Mouse (Mus musculus) regulatory T cell (primary cell): ENCODE data around the gene Ext2.

Experiments used
- in situ Hi-C: fragments of 300-600 bp; cut with MboI, MseI; formaldehyde crosslinking; loops from one replicate; pipeline ENCODE4 v1.15.1; 2025; ENCODE audit warnings: high pct_unique_total_duplicates

Ext2 gene

DNA sequence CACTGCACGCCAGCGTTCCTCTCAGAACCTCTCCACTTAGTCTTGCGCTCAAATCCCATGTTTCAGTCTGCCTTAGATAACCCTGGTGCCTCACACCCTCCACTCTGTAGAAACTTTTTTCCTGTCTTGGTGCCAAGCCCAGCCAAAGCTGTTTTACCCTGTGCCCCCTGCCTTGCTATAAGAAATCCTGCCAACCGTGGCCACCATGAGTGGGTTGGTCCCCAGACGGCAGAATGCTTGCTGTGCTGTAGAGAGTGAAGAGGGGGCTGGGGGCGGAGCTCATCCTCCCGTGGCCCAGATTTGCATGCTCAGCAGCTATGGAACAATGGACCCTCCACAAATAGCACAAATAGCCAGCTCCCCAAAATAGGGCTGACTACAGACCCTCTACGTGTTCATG lies 138.7 kb downstream of the Ext2 start:
- in situ Hi-C loops = no loop called here

DNA sequence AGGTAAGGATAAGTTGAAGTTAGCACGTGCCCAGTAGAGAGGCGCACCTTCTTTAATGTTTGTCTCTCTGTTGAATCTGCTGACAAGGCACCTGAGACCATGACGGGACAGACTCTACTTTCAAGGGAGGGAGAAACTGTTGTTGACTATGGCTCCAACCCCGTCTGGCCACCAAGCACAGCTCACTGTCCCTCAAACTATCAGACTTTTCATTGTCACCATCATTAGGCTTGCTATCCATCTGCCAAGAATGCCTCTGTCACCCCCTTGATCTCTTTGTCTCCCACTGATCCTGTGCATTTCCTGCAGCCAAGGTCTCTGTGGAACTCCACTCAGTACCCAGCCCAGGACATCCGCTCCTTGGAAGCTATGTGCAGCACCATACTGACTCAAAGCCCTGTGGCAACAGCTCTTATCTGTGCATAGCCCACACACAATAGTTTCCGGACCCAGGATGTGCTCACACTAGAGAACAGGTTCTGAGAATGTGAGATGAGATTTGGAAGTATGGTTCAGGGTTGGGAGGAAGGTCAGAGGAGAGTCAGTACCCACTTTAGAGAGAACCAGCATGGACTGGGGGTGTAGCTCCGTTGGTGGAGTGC lies 139.7 kb downstream of the Ext2 start:
- in situ Hi-C loops = no loop called here

DNA sequence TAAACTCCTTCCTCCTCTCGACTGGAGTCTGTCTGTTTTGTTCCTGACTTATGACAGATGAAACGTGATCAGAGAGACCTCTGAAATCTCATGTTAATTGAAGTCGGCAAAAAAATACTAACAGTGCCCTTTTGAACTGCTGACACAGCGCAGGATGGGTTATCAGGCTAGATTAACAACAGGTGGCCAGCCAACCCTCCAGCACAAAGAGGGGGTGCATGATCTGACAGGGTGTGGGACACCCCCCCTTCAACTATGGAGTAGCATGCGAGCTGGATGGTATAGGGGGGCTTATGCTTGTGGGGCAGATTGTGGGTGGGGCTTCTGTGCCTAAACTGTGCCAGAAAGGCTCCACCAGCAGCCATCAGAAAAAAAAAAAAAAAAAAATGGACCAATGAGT lies 141.0 kb downstream of the Ext2 start:
- in situ Hi-C loops = no loop called here

DNA sequence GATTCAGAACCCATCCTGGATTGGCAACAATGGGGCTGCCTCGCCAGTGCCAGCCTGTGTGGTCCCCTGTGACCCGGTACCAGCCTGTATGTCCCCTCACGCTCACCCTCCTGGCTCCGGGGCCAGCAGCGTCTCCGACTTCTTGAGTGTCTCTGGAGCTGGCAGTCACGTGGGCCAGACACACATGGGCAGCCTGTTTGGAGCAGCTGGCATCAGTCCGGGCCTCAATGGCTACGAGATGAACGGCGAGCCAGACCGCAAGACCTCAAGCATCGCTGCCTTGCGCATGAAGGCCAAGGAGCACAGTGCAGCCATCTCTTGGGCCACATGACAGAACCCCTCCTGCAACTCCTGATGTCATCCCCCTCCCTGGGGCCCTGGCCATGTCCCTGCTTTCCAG lies 145.1 kb downstream of the Ext2 start:
- in situ Hi-C loops = no loop called here

DNA sequence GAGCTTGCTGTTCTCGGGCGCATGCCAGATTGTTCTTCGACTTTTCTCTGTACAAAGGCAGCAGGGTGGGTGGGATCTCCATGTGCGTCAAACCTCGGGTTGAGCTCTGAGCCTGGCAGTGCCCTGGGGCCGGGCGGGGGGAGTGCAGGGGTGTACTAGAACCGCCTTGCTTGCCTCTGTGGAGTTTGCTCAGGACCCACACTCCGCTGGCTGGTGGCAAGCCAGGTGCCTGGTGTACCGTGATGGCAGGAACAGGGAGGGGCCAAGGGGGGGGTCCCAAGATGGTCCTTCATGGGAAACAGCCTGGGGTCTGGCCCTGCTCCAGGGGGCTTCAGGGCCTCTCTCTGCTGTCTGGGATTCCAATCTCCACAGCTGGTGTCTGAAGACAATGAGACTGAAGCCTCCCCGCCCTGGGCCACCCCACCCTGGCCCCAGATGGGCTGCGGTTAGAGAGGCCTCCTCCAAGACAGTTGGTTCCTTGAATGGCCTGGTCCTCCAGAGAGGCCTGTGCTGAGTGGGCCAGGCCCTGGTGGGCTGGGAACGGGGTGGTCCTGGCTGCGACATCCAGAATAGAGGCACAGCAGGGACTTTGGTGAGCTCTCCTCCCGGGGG lies 150.7 kb downstream of the Ext2 start:
- in situ Hi-C loops = no loop called here

DNA sequence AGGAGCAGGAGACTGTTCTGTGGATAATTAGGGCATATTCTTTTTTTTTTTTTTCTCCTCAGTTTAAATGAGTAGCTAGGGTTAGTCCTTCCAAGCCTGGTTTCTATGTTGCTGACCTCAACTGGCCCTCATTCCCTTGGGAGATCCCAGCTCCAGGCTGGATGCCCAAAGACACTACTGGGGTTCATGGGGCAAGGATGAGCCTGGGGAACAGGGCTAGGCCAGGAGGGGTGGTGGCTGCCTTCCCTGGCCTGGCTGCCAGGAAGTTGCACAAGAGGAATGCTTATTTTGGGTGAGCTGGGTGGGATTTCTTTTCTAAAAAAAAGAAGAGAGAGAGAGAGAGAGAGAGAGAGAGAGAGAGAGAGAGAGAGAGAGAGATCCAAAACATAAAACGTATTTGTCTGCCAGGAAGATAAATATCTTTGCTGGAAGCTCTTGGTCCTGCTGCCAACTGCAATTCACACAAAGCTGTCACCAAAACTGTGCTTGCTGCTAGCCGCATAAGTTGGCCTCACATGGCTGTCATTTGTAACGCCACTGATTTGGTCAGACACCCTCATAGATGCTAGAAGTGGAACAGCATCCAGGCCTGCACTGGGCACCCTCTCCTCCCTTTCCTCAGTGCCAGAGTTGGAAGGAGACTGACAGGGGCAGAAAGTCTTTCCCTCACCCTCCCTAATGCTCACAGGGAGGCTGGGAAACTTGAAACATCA lies 156.1 kb downstream of the Ext2 start:
- in situ Hi-C loops = no loop called here

DNA sequence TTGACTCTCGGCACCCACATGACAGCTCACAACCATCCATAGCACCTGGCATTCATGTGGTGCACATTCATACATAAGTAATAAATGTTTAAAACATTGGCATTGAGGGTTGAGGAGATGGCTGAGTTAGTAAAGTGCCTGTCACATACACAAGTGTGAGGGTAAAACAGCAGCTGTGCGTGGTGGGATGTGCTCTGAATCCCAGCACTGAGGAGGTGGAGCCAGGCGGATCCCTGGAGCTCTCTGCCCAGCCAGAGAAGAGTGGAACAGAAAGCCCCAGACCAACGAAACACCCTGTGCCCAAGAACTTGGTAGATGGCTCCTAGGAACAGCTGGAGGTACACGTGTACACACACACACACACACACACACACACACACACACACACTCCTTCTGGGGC lies 156.9 kb downstream of the Ext2 start:
- in situ Hi-C loops = no loop called here

DNA sequence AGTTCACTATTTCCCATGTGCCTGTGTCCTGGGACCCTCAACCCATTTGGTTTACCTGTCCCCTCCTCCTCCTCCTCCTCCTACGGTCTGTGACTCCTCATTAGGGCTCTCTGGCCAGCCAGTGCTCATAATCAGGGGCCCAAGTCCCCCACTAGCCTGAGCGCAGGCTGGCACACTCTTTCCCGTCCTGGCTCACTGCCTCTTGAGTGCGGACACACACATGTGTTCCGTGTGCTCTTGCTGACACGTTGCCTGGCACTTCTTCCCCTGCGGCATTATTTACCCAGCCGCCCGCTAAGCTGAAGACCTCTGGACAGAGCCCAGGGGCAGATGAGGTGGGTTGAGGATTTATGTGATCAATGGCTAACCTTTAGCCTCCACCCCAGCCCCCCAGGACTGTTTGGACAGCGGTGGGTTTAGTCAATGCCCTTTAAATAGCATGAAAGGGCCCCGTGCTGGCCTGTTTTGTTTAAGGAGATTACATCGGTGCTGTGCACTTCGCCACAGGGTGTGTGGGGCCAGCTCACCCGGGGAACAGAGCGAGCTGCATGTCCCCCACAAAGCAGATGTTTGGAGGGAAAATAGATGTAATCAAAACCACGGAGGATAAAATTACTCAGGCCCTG lies 160.0 kb downstream of the Ext2 start:
- in situ Hi-C loops = no loop called here

DNA sequence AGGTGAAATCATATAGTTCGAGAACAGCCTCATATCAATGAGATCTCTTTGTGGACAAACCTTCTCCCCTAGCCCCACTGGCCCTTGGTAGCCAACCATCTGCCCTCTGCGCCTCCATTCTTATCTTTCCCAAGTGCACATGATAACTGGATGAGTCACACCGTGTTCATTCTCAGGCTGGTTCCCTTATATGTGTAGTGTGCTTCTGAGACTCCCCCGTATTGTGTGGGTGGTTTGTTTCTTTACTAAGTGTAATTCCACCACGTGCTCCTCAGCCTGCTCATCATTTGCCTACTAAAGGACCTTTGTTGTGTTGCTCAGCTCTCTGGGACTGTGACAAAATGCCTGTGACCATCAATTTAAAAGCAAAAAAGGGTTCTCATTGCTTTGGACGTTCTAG lies 161.3 kb downstream of the Ext2 start:
- in situ Hi-C loops = no loop called here

DNA sequence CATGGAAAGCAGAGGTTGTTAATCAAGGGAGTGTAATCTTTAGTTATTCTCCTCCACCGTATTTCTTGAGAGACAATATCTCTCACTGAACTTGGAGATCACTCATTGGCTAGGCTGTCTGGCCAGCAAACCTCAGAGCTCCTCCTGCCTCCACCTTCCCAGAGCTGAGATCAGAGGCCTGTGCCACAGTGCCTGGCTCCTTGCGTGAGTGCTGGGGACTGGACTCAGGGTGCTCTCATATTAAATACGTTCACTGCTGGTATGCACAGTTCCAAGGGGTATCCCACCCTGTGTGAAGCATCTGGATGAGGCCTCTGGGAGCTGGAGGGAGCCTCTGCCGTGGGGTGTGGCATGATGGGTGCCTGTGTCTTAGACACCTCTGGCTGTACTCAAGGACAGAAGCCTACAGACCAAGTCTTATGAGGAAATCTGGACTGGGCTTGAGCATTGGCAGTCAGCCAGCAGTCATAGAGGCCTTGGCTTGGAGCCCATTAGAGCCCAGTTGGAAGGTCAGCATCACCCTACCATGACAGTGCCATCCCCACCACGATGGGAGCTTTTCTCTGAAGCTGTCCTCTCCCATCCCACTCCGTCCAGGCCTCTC lies 162.6 kb downstream of the Ext2 start:
- in situ Hi-C loops = loop anchor here (5.0 kb wide), 1 partner anchor 248 kb away; no protein-coding TSS in a partner anchor

DNA sequence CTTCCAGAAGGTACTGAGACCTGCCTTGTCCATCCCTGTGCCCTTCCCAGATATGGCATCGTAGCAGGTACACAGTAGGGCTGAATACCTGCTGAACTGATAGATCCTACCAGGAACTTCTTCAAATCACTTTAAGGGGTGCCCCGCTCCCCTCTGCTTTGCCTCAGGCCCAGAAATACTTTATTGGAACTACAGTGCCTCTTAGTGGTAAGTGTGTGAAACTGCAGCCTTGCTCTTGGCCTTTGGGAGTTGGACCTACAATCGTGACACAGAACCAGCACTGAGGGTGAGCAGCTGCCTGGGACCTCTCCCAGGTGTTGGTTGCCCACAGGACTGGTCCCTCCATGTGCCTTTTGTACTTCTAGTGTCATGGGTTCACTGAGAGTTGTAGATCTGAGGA lies 163.4 kb downstream of the Ext2 start:
- in situ Hi-C loops = loop anchor here (5.0 kb wide), 1 partner anchor 247 kb away; no protein-coding TSS in a partner anchor

DNA sequence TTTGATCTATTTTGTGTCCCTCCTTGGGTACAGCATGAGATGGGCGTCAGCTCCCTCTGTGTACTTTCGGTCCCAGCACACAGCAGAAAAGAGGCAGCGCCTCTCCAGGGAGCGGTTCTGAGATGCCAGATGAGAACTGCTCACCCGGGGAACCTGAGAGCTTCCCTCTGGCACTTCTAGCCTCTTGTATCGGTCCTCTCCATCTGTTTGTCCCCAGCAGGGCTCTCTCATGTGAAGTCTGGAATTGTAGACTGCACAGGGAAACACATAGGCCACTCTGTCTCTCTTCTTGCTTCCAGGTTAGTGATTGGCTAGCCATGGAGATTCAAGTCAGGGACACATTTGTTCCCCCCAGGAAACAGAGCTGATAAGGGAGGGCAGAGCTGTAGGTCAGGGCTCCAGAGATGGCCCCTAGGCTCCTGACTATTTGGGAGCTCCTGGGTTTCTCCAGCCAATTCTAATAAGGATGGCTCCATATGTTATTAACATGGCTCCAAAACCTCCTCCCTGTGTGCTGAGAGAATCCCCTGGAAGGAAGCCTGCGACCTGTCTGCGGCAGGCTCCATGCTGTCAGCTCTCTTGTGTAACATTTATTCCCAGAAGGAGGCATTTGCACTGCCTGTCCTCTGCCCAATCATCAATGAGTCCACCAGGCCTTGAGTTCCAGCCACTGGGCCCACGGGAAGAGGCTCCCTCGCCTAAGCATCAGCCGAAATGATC lies 167.9 kb downstream of the Ext2 start:
- in situ Hi-C loops = loop anchor here (5.0 kb wide), 1 partner anchor 242 kb away; no protein-coding TSS in a partner anchor

DNA sequence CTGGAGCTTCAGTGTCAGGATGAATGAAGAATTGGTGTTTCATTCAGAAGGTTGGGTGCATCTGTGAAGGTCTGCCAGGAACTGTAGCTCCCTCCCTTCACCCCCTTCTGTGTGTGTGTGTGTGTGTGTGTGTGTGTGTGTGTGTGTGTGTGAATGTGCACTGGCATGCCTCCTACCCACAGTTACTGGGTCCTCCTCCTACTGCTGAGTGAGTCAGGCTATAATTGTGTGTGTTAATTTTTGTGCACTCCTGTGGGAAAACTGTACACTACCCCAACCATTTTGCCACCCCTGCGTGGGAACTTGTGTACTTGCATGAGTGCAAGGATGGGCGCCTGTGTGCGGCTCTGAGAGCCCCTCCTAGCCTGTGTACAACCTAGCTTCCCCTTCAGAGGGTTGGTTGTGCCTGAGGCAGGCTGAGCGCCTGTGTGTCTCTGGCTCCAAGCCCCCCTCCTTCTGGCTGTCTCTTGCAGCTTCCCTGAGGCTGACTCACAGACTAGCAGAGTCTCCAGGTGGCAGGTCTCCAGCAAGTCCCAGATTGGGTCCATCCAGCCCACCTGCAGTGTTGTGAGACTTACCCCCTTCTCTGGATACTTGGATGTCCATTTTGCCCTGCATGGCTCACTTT lies 173.0 kb downstream of the Ext2 start:
- in situ Hi-C loops = no loop called here

DNA sequence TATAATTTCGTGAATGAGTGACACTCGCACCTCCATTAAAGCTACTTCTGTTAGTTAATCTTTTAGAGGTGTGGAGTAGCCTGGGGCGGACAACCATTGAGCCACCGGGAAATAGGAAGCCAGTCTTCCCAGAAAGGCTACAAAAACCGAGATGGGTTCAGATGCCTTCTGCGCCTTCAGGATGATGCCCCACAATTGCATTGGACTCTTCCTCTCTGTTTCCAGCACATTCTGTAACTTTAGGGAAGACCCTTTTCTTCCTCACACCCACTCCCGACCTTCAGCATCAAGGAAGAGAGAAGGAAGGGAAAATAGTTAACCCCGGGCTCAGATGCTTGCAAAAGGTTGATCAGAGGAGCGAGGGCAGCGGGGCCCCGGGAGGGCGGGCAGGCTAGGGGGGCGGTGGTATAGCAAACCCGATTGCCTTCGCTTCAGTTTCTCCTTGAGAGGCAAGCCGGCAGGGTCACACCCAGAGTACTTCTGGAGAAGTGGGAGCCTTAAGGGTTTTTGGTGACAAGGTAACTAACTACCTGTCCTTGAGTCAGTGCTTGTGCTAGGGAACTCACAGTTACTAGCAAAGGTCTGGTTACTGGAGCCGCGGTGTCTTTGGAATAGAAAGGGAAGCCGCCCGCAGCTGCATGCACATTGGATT lies 174.3 kb downstream of the Ext2 start:
- in situ Hi-C loops = no loop called here

DNA sequence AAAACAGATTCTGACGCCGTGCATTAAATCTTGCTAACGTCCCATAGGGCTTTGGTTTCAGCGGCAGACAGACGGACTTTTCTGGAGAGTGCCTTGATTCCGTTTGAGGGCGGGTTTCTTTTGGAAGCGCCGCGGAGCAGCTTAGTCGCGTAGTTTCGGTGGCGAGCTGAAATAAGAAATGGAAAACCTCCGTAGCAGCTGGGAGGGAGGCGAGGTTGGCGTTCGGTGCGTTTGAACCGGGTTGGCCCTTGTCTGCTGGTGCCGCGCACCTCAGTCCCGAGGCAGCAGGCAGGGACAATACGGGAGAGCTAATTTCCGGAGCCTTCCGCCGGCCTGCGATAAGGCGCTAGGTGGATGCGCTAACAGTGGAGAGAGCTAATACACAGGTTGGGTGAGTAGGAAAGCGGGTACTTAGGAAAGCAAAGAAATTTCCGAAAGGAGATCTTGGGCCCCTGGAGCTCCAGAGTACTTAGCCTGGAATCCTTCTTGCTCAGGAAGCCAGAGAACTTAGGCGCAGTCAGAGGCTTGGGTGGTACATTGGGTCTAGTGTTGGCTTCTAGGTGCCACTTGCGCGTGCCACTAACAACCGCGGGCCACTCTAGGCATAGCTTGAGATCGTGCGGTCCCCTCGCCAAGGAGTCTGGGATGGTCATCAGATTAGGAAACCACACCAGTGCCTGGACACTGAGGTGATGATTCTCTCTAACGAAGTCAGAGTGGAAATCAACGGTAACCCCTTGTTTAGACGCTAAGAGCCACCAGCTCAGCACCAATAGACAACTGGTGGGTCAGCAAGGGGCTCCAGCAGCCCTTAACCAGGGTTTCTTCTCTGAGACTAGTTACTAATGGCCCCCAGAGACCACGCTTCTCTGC lies 175.1 kb downstream of the Ext2 start:
- in situ Hi-C loops = no loop called here

DNA sequence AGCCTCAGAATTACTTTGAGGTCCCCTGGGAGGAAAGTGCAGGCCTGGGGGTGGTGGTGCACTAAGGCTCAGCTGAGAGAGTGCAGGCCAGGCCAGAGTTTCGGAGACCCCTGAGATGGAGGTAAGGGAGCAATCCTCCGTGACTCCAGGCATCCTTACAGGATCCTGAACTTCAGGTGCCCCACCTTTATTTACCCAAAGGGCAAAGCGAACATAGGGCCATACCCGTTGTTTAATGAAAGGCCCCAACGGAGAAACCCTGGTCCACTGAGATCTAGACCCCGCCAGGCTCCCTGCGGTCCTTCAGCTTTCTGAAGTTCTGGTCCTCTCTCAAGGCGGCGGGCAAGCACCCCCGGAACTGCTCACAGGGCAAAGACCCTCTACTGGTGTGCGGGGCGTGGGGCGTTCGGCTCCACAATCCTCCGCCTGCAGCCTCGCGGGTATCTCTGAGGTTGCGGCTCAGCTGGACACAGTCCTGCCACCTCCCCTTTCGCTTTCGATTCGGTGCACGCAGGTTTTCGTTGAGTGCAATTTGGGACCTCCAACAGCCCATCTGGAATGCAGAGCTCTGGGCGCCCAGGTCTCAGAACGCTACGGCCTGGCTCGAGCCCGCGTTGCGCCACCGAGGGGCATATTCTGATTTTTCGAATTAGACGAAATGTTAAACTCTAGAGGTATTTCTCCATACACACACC lies 176.6 kb downstream of the Ext2 start:
- in situ Hi-C loops = no loop called here

DNA sequence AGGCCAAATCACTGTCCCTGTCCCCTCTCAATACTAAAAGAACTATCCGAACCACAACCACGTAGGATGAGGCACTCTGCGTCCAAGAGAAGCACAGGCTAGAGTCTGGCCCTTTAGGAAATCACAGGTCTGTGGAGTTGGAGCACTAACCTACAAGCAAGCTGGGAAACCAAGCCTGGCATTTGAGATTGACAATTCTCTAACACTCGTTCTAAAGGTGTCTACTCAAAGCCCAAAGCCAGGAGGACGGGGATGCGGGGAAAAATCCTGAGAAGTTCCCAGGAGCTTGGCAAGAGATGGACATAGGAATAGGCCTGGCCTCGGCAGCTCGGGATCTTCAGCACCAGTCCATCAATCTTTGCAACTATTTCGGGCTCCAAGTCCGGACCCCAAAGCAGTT lies 177.2 kb downstream of the Ext2 start:
- in situ Hi-C loops = no loop called here

DNA sequence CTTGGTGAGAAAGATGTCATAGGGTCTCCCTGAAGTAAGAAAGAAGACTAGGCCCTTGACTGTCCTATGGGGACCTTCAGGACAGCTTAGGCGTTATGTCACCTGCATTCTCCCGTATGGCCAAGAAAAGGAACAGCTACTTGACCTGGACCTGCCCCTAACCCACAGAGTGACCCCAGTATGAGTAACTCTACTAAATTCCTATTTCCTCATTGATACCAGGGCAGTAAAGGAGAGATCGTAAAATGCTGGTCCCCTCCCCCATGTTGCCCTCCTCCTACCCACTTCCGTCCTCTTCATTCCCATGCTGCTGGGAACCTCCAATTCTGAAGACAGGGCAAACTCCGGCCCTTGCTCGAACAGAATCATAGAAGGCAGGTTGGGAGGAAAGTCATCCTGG lies 177.6 kb downstream of the Ext2 start:
- in situ Hi-C loops = loop anchor here (5.0 kb wide), 1 partner anchor 167 kb away; no protein-coding TSS in a partner anchor

DNA sequence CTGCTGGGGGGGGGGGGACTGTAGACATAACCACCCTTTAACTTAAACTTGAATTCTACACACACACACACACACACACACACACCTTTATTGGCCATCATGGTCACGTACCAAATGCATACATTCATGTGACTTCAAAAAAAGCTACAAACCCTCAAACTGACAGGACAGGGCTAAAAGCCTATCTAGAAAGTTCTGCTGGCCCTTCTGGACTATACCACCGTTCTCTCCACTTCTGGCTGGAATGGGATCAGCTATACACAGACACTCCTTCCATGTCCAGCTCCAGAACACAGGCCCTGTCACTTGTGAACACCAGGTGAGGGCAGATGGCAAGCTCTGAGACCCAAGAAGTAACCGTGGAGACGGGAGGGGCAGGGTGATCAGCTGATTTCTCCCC lies 178.1 kb downstream of the Ext2 start:
- in situ Hi-C loops = loop anchor here (5.0 kb wide), 1 partner anchor 167 kb away; no protein-coding TSS in a partner anchor
